Mouse (Mus musculus): Measurements from ENCODE around the gene Pitpnb. TPM values are rescaled to one million over a fixed set of nuclear protein-coding genes. Genes with fewer than 3 reads are reported as not detected.
A peak's percentile ranks its signal among the peaks of the same experiment; 100 is the strongest.

Gene Pitpnb
- polyA plus RNA-seq (2012; rRNA removed) = 70.4 and 71.6 TPM in 2 replicates

DNA sequence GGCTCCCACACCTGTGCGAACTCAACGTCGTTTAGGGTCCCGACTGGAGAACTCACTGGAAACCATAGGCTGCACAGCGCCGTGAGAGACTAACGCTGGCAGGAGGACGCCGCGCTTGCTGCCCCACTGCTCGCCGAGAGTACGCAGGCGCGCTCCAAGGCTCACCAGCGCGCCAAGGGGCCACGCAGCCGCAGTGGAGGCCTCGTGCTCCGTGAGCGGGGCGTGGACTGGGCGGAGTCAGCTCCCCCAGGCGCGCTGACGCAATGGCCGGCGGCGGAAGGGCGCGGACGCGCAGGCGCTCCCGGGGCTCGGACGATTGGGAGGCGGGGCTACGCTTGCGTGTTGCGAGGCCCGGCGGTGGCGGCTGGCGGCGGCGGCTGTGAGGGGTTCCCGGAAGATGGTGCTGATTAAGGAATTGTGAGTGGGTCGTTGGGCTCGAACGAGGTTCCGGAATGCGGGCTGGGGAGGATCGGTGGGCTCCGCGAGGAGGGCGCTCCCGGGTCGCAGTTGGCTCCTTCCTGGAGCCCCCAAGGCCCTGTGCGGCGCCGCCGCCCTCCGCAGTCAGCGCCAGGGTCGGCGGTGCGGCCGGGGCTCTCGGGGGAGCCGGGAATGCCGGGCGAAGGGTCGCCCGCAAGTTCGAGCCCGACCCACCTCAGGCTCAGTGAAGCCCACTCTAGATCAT is at the start of gene Pitpnb:
Pitpnb (plus strand) TSS at position 347 of the 682 bp plus-strand sequence.
- under 1% methylated on average over 76 of the region's 78 CpGs for WGBS
- peak within 1 kb of the TSS; percentile 55 for H3K27ac ChIP-seq (ENCODE audit: insufficient read depth, low read length)
- peak within 1 kb of the TSS; percentile 74 for H3K4me3 ChIP-seq (replicated peaks; ENCODE audit: insufficient read depth, low read depth, low read length)
- peak; percentile 98 to 99 for DNase-seq
- peak; percentile 99 for TF ChIP-seq POLR2A (IDR thresholded peaks at IDR 0.05; ENCODE audit: borderline replicate concordance, insufficient read depth, low read length)
- TF ChIP-seq CTCF (IDR thresholded peaks at IDR 0.05; ENCODE audit: borderline replicate concordance, insufficient read depth, low read depth, low read length) = no peak
- H3K4me1 ChIP-seq (ENCODE audit: control insufficient read depth, insufficient read depth, low read length) = peaks cover 4% of the 10 kb centered on the region; the same call in 1 of the 2 replicates
- no peaks in the 10 kb centered on the region for H3K27me3 ChIP-seq (ENCODE audit: control insufficient read depth, insufficient read depth, low read length)

DNA sequence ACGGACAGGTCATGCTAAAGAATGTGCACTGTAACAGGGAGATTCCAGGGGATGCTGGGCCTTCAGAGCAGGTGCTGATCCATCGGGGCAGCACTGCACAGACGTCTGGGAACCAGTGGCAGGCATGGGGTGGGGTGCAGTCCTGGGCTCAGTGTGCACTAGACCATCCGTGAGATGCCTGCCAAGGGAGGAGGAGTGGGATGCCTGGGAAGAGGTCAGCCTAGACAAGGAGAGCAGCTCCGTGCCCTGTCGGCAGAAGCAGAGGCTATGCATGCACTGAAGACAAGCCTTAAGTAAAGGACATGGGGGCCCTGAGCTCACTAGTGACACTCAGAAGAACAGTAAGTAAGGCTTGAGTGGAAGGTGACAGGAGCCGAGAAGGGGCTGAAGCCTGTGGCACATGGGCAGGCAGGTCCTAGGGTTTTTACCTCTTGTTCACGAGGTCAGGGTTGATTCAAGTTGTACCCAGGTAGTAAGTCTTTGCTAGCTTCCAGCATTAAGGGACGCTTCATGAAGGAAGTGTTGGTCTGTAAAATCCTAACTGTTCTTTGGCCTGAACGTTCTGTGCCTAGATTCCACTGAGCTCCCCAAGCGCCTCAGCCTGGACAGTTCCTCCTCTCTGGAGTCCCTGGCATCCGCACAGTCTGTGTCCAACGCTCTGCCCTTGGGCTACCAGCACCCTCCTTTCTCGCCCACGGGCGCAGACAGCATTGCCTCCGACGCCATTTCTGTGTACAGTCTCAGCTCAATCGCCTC is 46.0 kb upstream of the Pitpnb start:
- Histone ChIP-seq H3K4me1 (ENCODE audit: control insufficient read depth, insufficient read depth, low read length) (peaks cover 6% of the 10 kb centered on the region), H3K4me3 (replicated peaks; ENCODE audit: insufficient read depth, low read depth, low read length) (no peak overlapping the region), H3K27me3 (ENCODE audit: control insufficient read depth, insufficient read depth, low read length) (no peaks in the 10 kb centered on the region), H3K27ac (ENCODE audit: insufficient read depth, low read length) (no peak overlapping the region)
- TF ChIP-seq CTCF (IDR thresholded peaks at IDR 0.05; ENCODE audit: borderline replicate concordance, insufficient read depth, low read depth, low read length) (no peak), POLR2A (IDR thresholded peaks at IDR 0.05; ENCODE audit: borderline replicate concordance, insufficient read depth, low read length) (no peak)
- DNase-seq = no peak
- WGBS = 86% methylated on average over 19 of the region's 19 CpGs

DNA sequence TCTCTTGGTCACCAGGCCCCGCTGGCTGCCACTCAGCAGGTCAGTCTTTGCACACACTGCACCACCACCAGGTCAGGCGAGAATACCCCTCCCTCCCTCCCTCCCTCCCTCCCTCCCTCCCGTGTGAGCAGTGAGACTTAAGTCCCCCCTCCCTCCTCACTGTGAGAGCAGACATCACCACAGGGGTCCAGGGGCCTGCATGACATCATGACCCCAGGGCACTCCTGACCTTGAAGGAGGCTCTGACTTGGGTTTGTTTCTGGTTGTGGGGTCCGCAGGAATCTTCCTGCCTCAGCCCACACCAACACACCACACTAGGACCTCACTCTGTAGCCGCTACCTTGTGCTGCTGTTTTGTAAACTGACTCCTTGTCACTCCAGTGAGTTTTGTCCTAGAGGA is 43.0 kb upstream of the Pitpnb start:
- H3K4me1 ChIP-seq (ENCODE audit: control insufficient read depth, insufficient read depth, low read length) = peaks cover 7% of the 10 kb centered on the region
- H3K27ac ChIP-seq (ENCODE audit: insufficient read depth, low read length) = no peak overlapping the region
- no peak overlapping the region for H3K4me3 ChIP-seq (replicated peaks; ENCODE audit: insufficient read depth, low read depth, low read length)
- WGBS = 87% methylated on average over 5 of the region's 5 CpGs
- DNase-seq = no peak
- no peaks in the 10 kb centered on the region for H3K27me3 ChIP-seq (ENCODE audit: control insufficient read depth, insufficient read depth, low read length)
- no peak for TF ChIP-seq POLR2A (IDR thresholded peaks at IDR 0.05; ENCODE audit: borderline replicate concordance, insufficient read depth, low read length)
- no peak for TF ChIP-seq CTCF (IDR thresholded peaks at IDR 0.05; ENCODE audit: borderline replicate concordance, insufficient read depth, low read depth, low read length)

DNA sequence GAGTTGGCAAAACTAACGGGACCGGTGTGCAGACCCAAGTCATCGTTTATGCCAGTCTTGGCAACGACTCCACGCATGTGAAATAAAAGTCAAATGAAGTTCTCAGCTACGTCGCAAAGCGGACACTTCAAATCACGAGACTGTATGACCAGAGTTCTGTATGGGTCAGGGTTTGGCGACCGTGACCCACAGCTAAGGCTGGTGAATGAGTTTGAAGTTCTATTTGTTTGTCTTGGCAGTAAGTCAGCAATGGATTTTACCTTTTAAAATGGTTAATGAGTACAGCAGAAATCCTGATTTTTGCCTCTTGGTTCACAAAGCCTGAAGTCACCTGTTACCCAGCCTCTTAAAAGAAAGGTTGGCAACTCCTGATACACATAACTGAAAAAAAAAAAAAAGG is 42.1 kb upstream of the Pitpnb start:
- no peak for DNase-seq

DNA sequence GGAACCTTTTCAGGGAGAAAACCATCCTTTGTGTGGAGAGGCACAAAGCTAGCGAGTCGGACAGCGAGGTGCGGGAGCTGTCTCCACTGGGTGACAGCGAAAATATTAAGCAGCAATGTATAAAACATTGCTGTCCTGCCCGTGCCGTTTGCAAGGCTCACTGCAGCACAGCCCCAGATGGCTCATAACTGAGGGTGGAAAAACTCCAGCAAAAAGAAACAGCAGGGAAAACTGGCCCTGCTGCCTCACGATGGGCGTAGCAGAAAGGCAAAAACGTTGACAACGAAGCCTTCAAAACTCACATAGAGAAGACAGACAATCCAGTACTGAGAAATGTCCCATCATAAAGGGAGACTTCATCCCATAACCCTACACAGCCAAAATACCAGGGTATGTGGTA is 40.5 kb upstream of the Pitpnb start:
- no peak overlapping the region for H3K27ac ChIP-seq (ENCODE audit: insufficient read depth, low read length)
- WGBS = 24% methylated on average over 11 of the region's 11 CpGs
- TF ChIP-seq CTCF (IDR thresholded peaks at IDR 0.05; ENCODE audit: borderline replicate concordance, insufficient read depth, low read depth, low read length) (no peak), POLR2A (IDR thresholded peaks at IDR 0.05; ENCODE audit: borderline replicate concordance, insufficient read depth, low read length) (no peak)
- DNase-seq = no peak
- no peak overlapping the region for H3K4me3 ChIP-seq (replicated peaks; ENCODE audit: insufficient read depth, low read depth, low read length)
- peaks cover 7% of the 10 kb centered on the region for H3K4me1 ChIP-seq (ENCODE audit: control insufficient read depth, insufficient read depth, low read length)
- H3K27me3 ChIP-seq (ENCODE audit: control insufficient read depth, insufficient read depth, low read length) = no peaks in the 10 kb centered on the region

More for the DNA sequence above, 42.1 kb upstream of the Pitpnb start:
- Histone ChIP-seq H3K4me3 (replicated peaks; ENCODE audit: insufficient read depth, low read depth, low read length) (no peak overlapping the region), H3K27ac (ENCODE audit: insufficient read depth, low read length) (no peak overlapping the region), H3K4me1 (ENCODE audit: control insufficient read depth, insufficient read depth, low read length) (peaks cover 7% of the 10 kb centered on the region), H3K27me3 (ENCODE audit: control insufficient read depth, insufficient read depth, low read length) (no peaks in the 10 kb centered on the region)
- 80% methylated on average over 11 of the region's 11 CpGs for WGBS
- TF ChIP-seq POLR2A (IDR thresholded peaks at IDR 0.05; ENCODE audit: borderline replicate concordance, insufficient read depth, low read length) = no peak
- TF ChIP-seq CTCF (IDR thresholded peaks at IDR 0.05; ENCODE audit: borderline replicate concordance, insufficient read depth, low read depth, low read length) = no peak

DNA sequence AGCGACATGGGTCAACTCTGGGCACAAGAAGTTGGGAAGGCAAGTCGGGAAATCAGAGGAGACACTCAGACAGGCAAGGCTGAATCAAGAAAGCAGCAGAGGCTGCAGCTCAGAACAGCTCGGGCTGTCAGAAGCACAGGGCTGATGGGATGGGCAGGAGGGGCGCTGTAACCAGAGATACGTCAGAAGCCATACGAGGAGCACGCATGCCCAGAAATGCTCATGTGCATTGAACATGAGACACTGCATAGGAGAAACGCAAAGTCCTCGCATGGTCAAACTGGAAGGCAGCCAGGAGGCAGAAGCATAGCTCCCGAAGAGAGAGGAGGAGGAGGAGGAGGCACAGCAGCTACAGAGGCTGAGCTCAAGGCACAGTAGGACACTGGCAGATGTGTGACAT is 38.9 kb upstream of the Pitpnb start:
- Histone ChIP-seq H3K4me3 (replicated peaks; ENCODE audit: insufficient read depth, low read depth, low read length) (peak overlapping the region; percentile 48), H3K27ac (ENCODE audit: insufficient read depth, low read length) (no peak overlapping the region), H3K27me3 (ENCODE audit: control insufficient read depth, insufficient read depth, low read length) (no peaks in the 10 kb centered on the region), H3K4me1 (ENCODE audit: control insufficient read depth, insufficient read depth, low read length) (peaks cover 7% of the 10 kb centered on the region)
- DNase-seq = no peak
- 22% methylated on average over 10 of the region's 10 CpGs for WGBS
- TF ChIP-seq POLR2A (IDR thresholded peaks at IDR 0.05; ENCODE audit: borderline replicate concordance, insufficient read depth, low read length) (no peak), CTCF (IDR thresholded peaks at IDR 0.05; ENCODE audit: borderline replicate concordance, insufficient read depth, low read depth, low read length) (no peak)

DNA sequence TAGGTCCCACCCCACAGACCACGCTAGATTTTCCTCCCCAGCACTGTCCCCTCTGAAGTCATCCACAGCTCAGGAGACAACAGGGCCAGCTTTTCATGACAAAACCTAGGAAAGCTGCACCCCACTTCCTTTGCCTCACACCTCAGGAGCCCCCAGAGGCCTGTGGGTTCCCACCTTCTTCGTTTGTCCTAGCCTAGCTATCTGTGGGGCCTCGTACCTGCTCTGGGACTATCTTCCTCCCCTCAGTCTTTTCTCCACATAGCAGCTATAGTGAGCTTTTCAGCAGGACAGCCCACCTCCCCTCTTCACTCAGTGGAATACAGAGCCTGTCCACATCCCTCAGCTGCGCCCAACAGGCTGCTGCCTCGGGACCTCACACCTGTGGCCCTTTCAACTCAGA is 32.8 kb upstream of the Pitpnb start:
- no peak for DNase-seq
- no peak overlapping the region for H3K27ac ChIP-seq (ENCODE audit: insufficient read depth, low read length)
- 81% methylated on average over 5 of the region's 5 CpGs for WGBS
- no peaks in the 10 kb centered on the region for H3K27me3 ChIP-seq (ENCODE audit: control insufficient read depth, insufficient read depth, low read length)
- H3K4me3 ChIP-seq (replicated peaks; ENCODE audit: insufficient read depth, low read depth, low read length) = no peak overlapping the region
- no peaks in the 10 kb centered on the region for H3K4me1 ChIP-seq (ENCODE audit: control insufficient read depth, insufficient read depth, low read length)
- no peak for TF ChIP-seq CTCF (IDR thresholded peaks at IDR 0.05; ENCODE audit: borderline replicate concordance, insufficient read depth, low read depth, low read length)
- TF ChIP-seq POLR2A (IDR thresholded peaks at IDR 0.05; ENCODE audit: borderline replicate concordance, insufficient read depth, low read length) = no peak

DNA sequence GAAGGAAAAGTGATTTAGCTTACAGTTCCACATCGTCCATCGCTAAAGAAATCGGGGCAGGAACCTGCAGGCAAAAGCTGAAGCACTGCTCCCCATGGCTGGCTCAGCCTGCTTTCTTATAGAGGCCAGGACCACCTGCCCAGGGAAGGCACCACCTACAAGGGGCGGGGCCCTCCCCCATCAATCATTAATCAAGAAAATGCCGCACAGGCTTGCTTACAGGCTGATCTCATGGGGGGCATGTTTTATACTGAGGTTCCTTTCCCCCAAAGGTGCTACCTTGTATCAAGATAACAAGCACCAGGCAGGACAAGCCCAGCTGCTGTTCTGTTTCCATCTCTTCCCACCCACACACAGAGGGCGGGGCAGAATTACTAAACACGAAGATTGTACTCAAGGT is 31.9 kb upstream of the Pitpnb start:
- H3K4me3 ChIP-seq (replicated peaks; ENCODE audit: insufficient read depth, low read depth, low read length) = no peak overlapping the region
- no peak overlapping the region for H3K27ac ChIP-seq (ENCODE audit: insufficient read depth, low read length)
- DNase-seq = no peak
- H3K27me3 ChIP-seq (ENCODE audit: control insufficient read depth, insufficient read depth, low read length) = no peaks in the 10 kb centered on the region
- 60% methylated on average over 7 of the region's 7 CpGs for WGBS
- H3K4me1 ChIP-seq (ENCODE audit: control insufficient read depth, insufficient read depth, low read length) = no peaks in the 10 kb centered on the region
- TF ChIP-seq CTCF (IDR thresholded peaks at IDR 0.05; ENCODE audit: borderline replicate concordance, insufficient read depth, low read depth, low read length) (no peak), POLR2A (IDR thresholded peaks at IDR 0.05; ENCODE audit: borderline replicate concordance, insufficient read depth, low read length) (no peak)
